Mouse (Mus musculus) neural tube, embryonic 11.5 days (tissue): ENCODE measurements around the gene Isyna1. TPM values are rescaled to one million over a fixed set of nuclear protein-coding genes. Genes with fewer than 3 reads are reported as not detected.

Experiments
- ATAC-seq: fragments of 200-750 bp; cut with Nextera tagmentation; 2 replicates; pipeline ENCODE4 v1.8.0; 2017; ENCODE audit warnings: moderate number of reproducible peaks, mild to moderate bottlenecking, moderate TSS enrichment, moderate library complexity; ENCODE audit not compliant: insufficient read depth, low FRiP score, low TSS enrichment
- DNase-seq: peaks from one replicate; pipeline ENCODE4 v3.0.0-alpha.2; 2015; ENCODE audit warnings: low spot score
- H3K27ac ChIP-seq: fragments of 300-500 bp; sonication (generic); 2 replicates; pipeline ENCODE4 v1.5.1; 2014; ENCODE audit warnings: low read depth, mild to moderate bottlenecking, low read length
- H3K27me3 ChIP-seq: fragments of 300-500 bp; sonication (generic); 2 replicates; pipeline ENCODE4 v1.6.1; 2014; ENCODE audit warnings: mild to moderate bottlenecking, low read length, mixed read lengths; ENCODE audit not compliant: control insufficient read depth, insufficient read depth
- H3K36me3 ChIP-seq: fragments of 300-500 bp; sonication (generic); 2 replicates; pipeline ENCODE4 v1.6.1; 2014; ENCODE audit warnings: mild to moderate bottlenecking, low read length, moderate library complexity, mixed read lengths; ENCODE audit not compliant: control insufficient read depth, insufficient read depth
- H3K4me1 ChIP-seq: fragments of 300-500 bp; sonication (generic); 2 replicates; pipeline ENCODE4 v1.6.1; 2014; ENCODE audit warnings: low read length, mixed read lengths; ENCODE audit not compliant: control insufficient read depth, insufficient read depth
- H3K4me2 ChIP-seq: fragments of 300-500 bp; sonication (generic); 2 replicates; pipeline ENCODE4 v1.6.1; 2014; ENCODE audit warnings: low read depth, mild to moderate bottlenecking, moderate library complexity
- H3K4me3 ChIP-seq: fragments of 300-500 bp; sonication (generic); 2 replicates; pipeline ENCODE4 v1.5.1; 2014; ENCODE audit warnings: low read depth, low read length
- H3K9ac ChIP-seq: fragments of 300-500 bp; sonication (generic); 2 replicates; pipeline ENCODE4 v1.6.1; 2014; ENCODE audit warnings: mild to moderate bottlenecking, low read length
- H3K9me3 ChIP-seq: fragments of 300-500 bp; sonication (generic); 2 replicates; pipeline ENCODE4 v1.6.1; 2016; ENCODE audit warnings: low read length; ENCODE audit not compliant: control insufficient read depth
- WGBS: fragments of 180-500 bp; shearing (Covaris S2); extraction: QIAGEN DNeasy Blood & Tissue Kit; methylation state at CpG from one replicate; pipeline ENCODE4 v1.1.7; 2014; 5-methylcytosine and 5-hydroxymethylcytosine counted together
- polyA plus RNA-seq: library from polyadenylated mRNA; unstranded; fragments of >200 nt; fragmentation: Nextera tagmentation; extraction: Ambion mirVana; gene quantifications from 2 replicates; pipeline ENCODE4 v1.2.1, GENCODE M21; 2014

Isyna1 gene
- polyA plus RNA-seq, 1 experiment from 2014 or later: 87.9 TPM

GRCm38 (mm10) chr8:70609368-70609848 is 15.2 kb downstream of the Isyna1 start:
- peaks cover 31% of the 10 kb centered on the region for H3K4me1 ChIP-seq
- WGBS: 1% methylated on average over 38 of the region's 39 CpGs
- H3K4me3 ChIP-seq: peak overlapping the region; percentile 75
- no peaks in the 10 kb centered on the region for H3K36me3 ChIP-seq
- H3K27ac ChIP-seq: peak overlapping the region; percentile 96
- H3K27me3 ChIP-seq: no peaks in the 10 kb centered on the region
- H3K9me3 ChIP-seq: no peaks in the 10 kb centered on the region
- ATAC-seq (peak; percentile 54), DNase-seq (peak; percentile 89)
- H3K9ac ChIP-seq: peak overlapping the region; percentile 69
- H3K4me2 ChIP-seq: peak overlapping the region; percentile 95

- peak; percentile 43 for ATAC-seq
- peak overlapping the region; percentile 69 for H3K9ac ChIP-seq
- peak overlapping the region; percentile 96 for H3K27ac ChIP-seq
- DNase-seq: peak; percentile 89
- H3K9me3 ChIP-seq: no peaks in the 10 kb centered on the region
- H3K27me3 ChIP-seq: no peaks in the 10 kb centered on the region
- peak overlapping the region; percentile 95 for H3K4me2 ChIP-seq
- no peaks in the 10 kb centered on the region for H3K36me3 ChIP-seq
- H3K4me3 ChIP-seq: peak overlapping the region; percentile 75
- WGBS: 2% methylated on average over 44 of the region's 45 CpGs
- H3K4me1 ChIP-seq: peaks cover 28% of the 10 kb centered on the region
Observed at GRCm38 (mm10) chr8:70609849-70610795, 15.9 kb downstream of the Isyna1 start.

GRCm38 (mm10) chr8:70610796-70611771 is 16.9 kb downstream of the Isyna1 start:
- H3K4me3 ChIP-seq: peak overlapping the region; percentile 43
- peak overlapping the region; percentile 96; the same call in 1 of the 2 replicates for H3K27ac ChIP-seq
- H3K4me2 ChIP-seq: peak overlapping the region; percentile 95
- no peaks in the 10 kb centered on the region for H3K36me3 ChIP-seq
- ATAC-seq (0 out of 2 replicates have a peak, but pooled peaks have one; percentile 8), DNase-seq (peak; percentile 86)
- WGBS: under 1% methylated on average over 54 of the region's 54 CpGs
- no peaks in the 10 kb centered on the region for H3K27me3 ChIP-seq
- peak overlapping the region; percentile 61 for H3K9ac ChIP-seq
- no peaks in the 10 kb centered on the region for H3K9me3 ChIP-seq
- peaks cover 28% of the 10 kb centered on the region for H3K4me1 ChIP-seq

- DNase-seq: peak; percentile 90
- Histone ChIP-seq H3K36me3 (no peaks in the 10 kb centered on the region), H3K9ac (peak overlapping the region; percentile 61), H3K4me3 (peak overlapping the region; percentile 43), H3K4me2 (peak overlapping the region; percentile 95), H3K4me1 (peaks cover 27% of the 10 kb centered on the region), H3K9me3 (no peaks in the 10 kb centered on the region), H3K27ac (no peak overlapping the region), H3K27me3 (no peaks in the 10 kb centered on the region)
- no peak for ATAC-seq
- under 1% methylated on average over 6 of the region's 6 CpGs for WGBS
Observed at GRCm38 (mm10) chr8:70611849-70612248, 17.7 kb downstream of the Isyna1 start.

- no peak overlapping the region for H3K9ac ChIP-seq
- H3K9me3 ChIP-seq: no peaks in the 10 kb centered on the region
- no peaks in the 10 kb centered on the region for H3K27me3 ChIP-seq
- no peaks in the 10 kb centered on the region for H3K36me3 ChIP-seq
- no peak overlapping the region for H3K4me2 ChIP-seq
- H3K4me3 ChIP-seq: no peak overlapping the region
- DNase-seq: no peak
- no peak overlapping the region for H3K27ac ChIP-seq
- ATAC-seq: no peak
- 6% methylated on average over 1 of the region's 1 CpGs for WGBS
- peaks cover 14% of the 10 kb centered on the region for H3K4me1 ChIP-seq
Observed at GRCm38 (mm10) chr8:70613763-70614162, 19.6 kb downstream of the Isyna1 start.

- no peak for DNase-seq
- H3K9me3 ChIP-seq: no peaks in the 10 kb centered on the region
- 76% methylated on average over 5 of the region's 5 CpGs for WGBS
- no peaks in the 10 kb centered on the region for H3K36me3 ChIP-seq
- H3K27ac ChIP-seq: no peak overlapping the region
- peak overlapping the region; percentile 8; the same call in 1 of the 2 replicates for H3K9ac ChIP-seq
- H3K4me3 ChIP-seq: no peak overlapping the region
- ATAC-seq: no peak
- no peaks in the 10 kb centered on the region for H3K27me3 ChIP-seq
- H3K4me2 ChIP-seq: no peak overlapping the region
- 0 out of 2 replicates have a peak, but pooled peaks cover 8% of the 10 kb centered on the region for H3K4me1 ChIP-seq
Observed at GRCm38 (mm10) chr8:70614469-70614868, 20.3 kb downstream of the Isyna1 start.

- no peak overlapping the region for H3K4me3 ChIP-seq
- H3K36me3 ChIP-seq: no peaks in the 10 kb centered on the region
- WGBS: 88% methylated on average over 8 of the region's 8 CpGs
- H3K27me3 ChIP-seq: no peaks in the 10 kb centered on the region
- DNase-seq: no peak
- no peak for ATAC-seq
- H3K27ac ChIP-seq: no peak overlapping the region
- H3K9me3 ChIP-seq: no peaks in the 10 kb centered on the region
- H3K9ac ChIP-seq: no peak overlapping the region
- no peak overlapping the region for H3K4me2 ChIP-seq
- 0 out of 2 replicates have a peak, but pooled peaks cover 8% of the 10 kb centered on the region for H3K4me1 ChIP-seq
Observed at GRCm38 (mm10) chr8:70615281-70615680, 21.1 kb downstream of the Isyna1 start.

GRCm38 (mm10) chr8:70615894-70616293 is 21.7 kb downstream of the Isyna1 start, which contains the start of gene Lrrc25:
Gene Lrrc25, plus strand, starts transcription at chr8:70616155.
- Histone ChIP-seq H3K9ac (no peak within 1 kb of the TSS), H3K27ac (no peak within 1 kb of the TSS), H3K27me3 (no peaks in the 10 kb centered on the region), H3K4me1 (0 out of 2 replicates have a peak, but pooled peaks cover 4% of the 10 kb centered on the region), H3K9me3 (no peaks in the 10 kb centered on the region), H3K36me3 (no peaks in the 10 kb centered on the region), H3K4me3 (no peak within 1 kb of the TSS), H3K4me2 (no peak within 1 kb of the TSS)
- 80% methylated on average over 3 of the region's 3 CpGs for WGBS
- DNase-seq (no peak), ATAC-seq (no peak)
